Mouse (Mus musculus) lung, embryonic 16.5 days (tissue): Measurements from ENCODE around the gene Rusc2. TPM values are rescaled to one million over a fixed set of nuclear protein-coding genes. Genes with fewer than 3 reads are reported as not detected.

Experiments
- ATAC-seq: fragments of 200-750 bp; cut with Nextera tagmentation; 2 replicates; pipeline ENCODE4 v1.8.0; 2017; ENCODE audit warnings: low read depth, mild to moderate bottlenecking, moderate library complexity
- H3K27ac ChIP-seq: fragments of 300-500 bp; sonication (generic); 2 replicates; pipeline ENCODE4 v1.5.1; 2014; ENCODE audit warnings: mild to moderate bottlenecking, control low read depth, low read length
- H3K27me3 ChIP-seq: fragments of 300-500 bp; sonication (generic); 2 replicates; pipeline ENCODE4 v1.6.1; 2014; ENCODE audit warnings: low read depth, low read length, mixed read lengths; ENCODE audit not compliant: control insufficient read depth, insufficient read depth
- H3K36me3 ChIP-seq: fragments of 300-500 bp; sonication (generic); 2 replicates; pipeline ENCODE4 v1.6.1; 2014; ENCODE audit warnings: low read length; ENCODE audit not compliant: control insufficient read depth, insufficient read depth
- H3K4me1 ChIP-seq: fragments of 300-500 bp; sonication (generic); replicated peaks from 2 replicates; pipeline ENCODE4 v1.6.1; 2014; ENCODE audit warnings: low read length, mixed read lengths; ENCODE audit not compliant: control insufficient read depth, insufficient read depth
- H3K4me2 ChIP-seq: fragments of 300-500 bp; sonication (generic); 2 replicates; pipeline ENCODE4 v1.6.1; 2014; ENCODE audit warnings: low read depth, low read length, control low read depth
- H3K4me3 ChIP-seq: fragments of 300-500 bp; sonication (generic); 2 replicates; pipeline ENCODE4 v1.5.1; 2014; ENCODE audit warnings: mild to moderate bottlenecking, low read length, control low read depth
- H3K9ac ChIP-seq: fragments of 300-500 bp; sonication (generic); 2 replicates; pipeline ENCODE4 v1.6.1; 2014; ENCODE audit warnings: low read length, control low read depth
- H3K9me3 ChIP-seq: fragments of 300-500 bp; sonication (generic); 2 replicates; pipeline ENCODE4 v1.6.1; 2016; ENCODE audit warnings: low read length; ENCODE audit not compliant: control insufficient read depth
- WGBS: fragments of 180-500 bp; shearing (Covaris S2); extraction: QIAGEN DNeasy Blood & Tissue Kit; methylation state at CpG from one replicate; pipeline ENCODE4 v1.1.7; 2014; 5-methylcytosine and 5-hydroxymethylcytosine counted together
- polyA plus RNA-seq: library from polyadenylated mRNA; unstranded; fragments of >200 nt; fragmentation: Nextera tagmentation; extraction: Ambion mirVana; gene quantifications from 2 replicates; pipeline ENCODE4 v1.2.1, GENCODE M21; 2015

Rusc2 gene
- polyA plus RNA-seq, 1 experiment from 2014 or later: 15.1 TPM

DNA sequence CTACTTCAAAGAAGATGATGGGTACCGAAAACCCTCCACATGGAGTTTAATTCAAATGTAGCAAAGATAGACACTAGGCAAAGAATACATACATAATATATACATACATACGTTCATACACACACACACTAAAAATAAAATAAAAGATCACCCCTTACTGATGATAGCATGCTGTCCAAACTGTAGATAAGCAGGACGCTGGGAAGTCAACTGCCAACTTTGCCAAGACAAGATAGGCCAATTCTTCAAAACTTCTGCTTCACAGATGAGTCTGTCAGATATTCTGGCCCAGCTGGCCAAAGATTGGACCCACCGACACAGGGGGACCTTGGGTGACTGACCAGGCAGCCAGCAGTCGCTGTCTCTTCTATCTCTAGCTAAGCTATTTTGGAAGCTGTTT, 81.3 kb downstream of the Rusc2 start:
- 83% methylated on average over 5 of the region's 5 CpGs for WGBS
- ATAC-seq: no peak

DNA sequence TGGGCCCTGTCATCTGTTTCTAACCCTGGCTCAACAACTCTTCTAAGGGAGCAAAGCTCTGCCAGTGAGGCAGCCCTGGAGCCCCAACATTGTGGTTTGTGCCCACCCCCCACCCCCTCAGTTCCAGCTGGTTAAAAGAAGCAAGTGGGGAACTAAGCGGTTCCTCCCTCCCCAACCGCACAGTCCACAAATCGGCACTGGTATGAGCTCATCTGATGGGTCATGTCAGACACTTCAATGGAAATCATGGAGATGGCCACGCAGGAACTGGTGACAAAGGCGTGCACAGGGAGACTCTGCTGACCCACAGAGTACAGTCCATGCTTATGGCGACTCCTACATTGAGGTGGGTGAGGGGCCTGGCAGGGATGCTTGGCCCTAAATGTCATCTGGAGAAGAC, 84.2 kb downstream of the Rusc2 start:
- Histone ChIP-seq H3K4me1 (no peaks in the 10 kb centered on the region), H3K27me3 (no peaks in the 10 kb centered on the region), H3K4me2 (no peak overlapping the region), H3K4me3 (no peak overlapping the region), H3K36me3 (no peaks in the 10 kb centered on the region), H3K9me3 (no peaks in the 10 kb centered on the region), H3K9ac (no peak overlapping the region), H3K27ac (no peak overlapping the region)
- ATAC-seq: no peak
- 76% methylated on average over 6 of the region's 6 CpGs for WGBS

More for the DNA sequence above, 81.3 kb downstream of the Rusc2 start:
- Histone ChIP-seq H3K27ac (no peak overlapping the region), H3K9ac (no peak overlapping the region), H3K4me1 (no peaks in the 10 kb centered on the region), H3K4me2 (no peak overlapping the region), H3K9me3 (no peaks in the 10 kb centered on the region), H3K36me3 (no peaks in the 10 kb centered on the region), H3K4me3 (no peak overlapping the region), H3K27me3 (no peaks in the 10 kb centered on the region)

DNA sequence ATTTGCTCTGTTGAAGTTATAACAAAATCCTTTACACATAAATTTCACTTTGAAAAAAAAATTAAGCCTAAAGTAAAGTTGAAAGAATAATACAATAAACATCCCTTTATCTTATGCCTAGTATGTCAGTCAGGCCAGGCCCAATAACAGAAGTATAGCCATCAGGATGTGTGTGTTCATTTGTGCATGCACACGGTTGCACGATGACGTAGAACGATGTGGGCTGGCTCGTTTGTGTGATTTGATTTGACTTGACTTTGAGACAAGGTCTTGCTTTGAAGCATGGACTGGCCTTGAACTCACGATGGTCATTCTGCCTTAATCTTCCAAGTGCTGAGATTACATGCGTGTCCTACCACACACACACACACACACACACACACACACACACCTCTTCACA, 85.1 kb downstream of the Rusc2 start:
- Histone ChIP-seq H3K9ac (no peak overlapping the region), H3K9me3 (no peaks in the 10 kb centered on the region), H3K27me3 (no peaks in the 10 kb centered on the region), H3K27ac (no peak overlapping the region), H3K4me3 (no peak overlapping the region), H3K4me2 (no peak overlapping the region), H3K36me3 (no peaks in the 10 kb centered on the region), H3K4me1 (no peaks in the 10 kb centered on the region)
- 78% methylated on average over 7 of the region's 7 CpGs for WGBS
- no peak for ATAC-seq

- no peak overlapping the region for H3K27ac ChIP-seq
- no peaks in the 10 kb centered on the region for H3K9me3 ChIP-seq
- H3K9ac ChIP-seq: no peak overlapping the region
- H3K4me1 ChIP-seq: no peaks in the 10 kb centered on the region
- no peak overlapping the region for H3K4me3 ChIP-seq
- H3K36me3 ChIP-seq: no peaks in the 10 kb centered on the region
- 84% methylated on average over 10 of the region's 10 CpGs for WGBS
- ATAC-seq: no peak
- H3K4me2 ChIP-seq: no peak overlapping the region
- H3K27me3 ChIP-seq: no peaks in the 10 kb centered on the region
Measured at GRCm38 (mm10) chr4:43470301-43470700, 88.5 kb downstream of the Rusc2 start.

DNA sequence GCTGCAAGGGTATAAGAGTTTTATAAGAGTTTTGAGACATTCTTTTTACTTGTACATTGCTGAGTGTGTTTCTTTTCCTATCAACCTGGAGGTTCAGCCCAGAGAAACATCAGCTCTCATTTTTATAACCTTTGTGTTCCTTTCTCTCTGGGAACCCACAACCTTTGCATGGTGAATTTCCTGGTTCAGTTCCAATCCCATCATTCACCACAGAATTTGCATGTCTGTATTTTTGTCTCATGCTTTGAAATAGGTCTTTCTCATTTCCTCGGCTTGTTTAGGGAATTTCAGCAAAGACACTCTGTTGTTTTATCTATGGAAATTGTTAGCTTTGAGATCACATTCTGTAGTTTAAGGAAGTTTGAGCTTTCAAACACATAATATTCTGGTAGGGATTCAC, 91.9 kb downstream of the Rusc2 start:
- H3K27me3 ChIP-seq: no peaks in the 10 kb centered on the region
- no peaks in the 10 kb centered on the region for H3K9me3 ChIP-seq
- H3K4me3 ChIP-seq: no peak overlapping the region
- peaks cover 3% of the 10 kb centered on the region; the same call in 1 of the 2 replicates for H3K4me1 ChIP-seq
- H3K36me3 ChIP-seq: no peaks in the 10 kb centered on the region
- ATAC-seq: no peak
- H3K9ac ChIP-seq: no peak overlapping the region
- H3K27ac ChIP-seq: no peak overlapping the region
- 58% methylated on average over 1 of the region's 1 CpGs for WGBS
- no peak overlapping the region for H3K4me2 ChIP-seq

DNA sequence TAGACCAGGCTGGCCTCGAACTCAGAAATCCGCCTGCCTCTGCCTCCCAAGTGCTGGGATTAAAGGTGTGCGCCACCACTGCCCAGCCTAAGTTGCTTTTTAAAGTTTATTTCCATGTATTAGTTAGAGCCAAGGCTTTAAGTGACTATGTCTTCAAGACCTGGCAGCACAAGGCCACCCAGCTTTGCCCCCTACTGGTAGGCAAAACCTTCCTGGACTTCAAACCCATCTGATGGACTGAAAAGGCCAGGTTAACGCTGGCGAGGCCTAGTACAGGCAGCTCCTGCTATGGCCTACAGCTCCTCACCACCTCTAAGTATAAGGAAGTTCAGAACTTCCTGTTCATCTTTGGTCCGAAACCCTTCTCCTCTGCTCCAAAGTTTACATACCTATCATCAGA, 94.8 kb downstream of the Rusc2 start:
- no peaks in the 10 kb centered on the region for H3K9me3 ChIP-seq
- no peak for ATAC-seq
- no peak overlapping the region for H3K9ac ChIP-seq
- H3K4me1 ChIP-seq: peaks cover 3% of the 10 kb centered on the region; the same call in 1 of the 2 replicates
- no peak overlapping the region for H3K4me2 ChIP-seq
- no peaks in the 10 kb centered on the region for H3K36me3 ChIP-seq
- WGBS: 83% methylated on average over 6 of the region's 6 CpGs
- no peak overlapping the region for H3K27ac ChIP-seq
- H3K27me3 ChIP-seq: no peaks in the 10 kb centered on the region
- H3K4me3 ChIP-seq: no peak overlapping the region

Other genes with a start within 250 kb of the Rusc2 start
- gene Atp8b5, start 114.8 kb upstream of the Rusc2 start, polyA plus RNA-seq: 0.21 and 0.39 TPM in 2 replicates
- gene Fam166b, start 47.2 kb downstream of the Rusc2 start, polyA plus RNA-seq: 0.87 and 1.4 TPM in 2 replicates
- gene Tesk1, start 60.0 kb downstream of the Rusc2 start, polyA plus RNA-seq: 2.2 and 3.4 TPM in 2 replicates
- gene Cd72, start 72.6 kb downstream of the Rusc2 start, polyA plus RNA-seq: 2.0 and 3.0 TPM in 2 replicates
- gene Sit1, start 101.8 kb downstream of the Rusc2 start, polyA plus RNA-seq: 0.25 and 0.74 TPM in 2 replicates
- gene Ccdc107, start 110.9 kb downstream of the Rusc2 start, polyA plus RNA-seq: 73.7 and 73.8 TPM in 2 replicates
- 47.7 and 56.1 TPM in 2 replicates for gene Arhgef39, start 117.7 kb downstream of the Rusc2 start, polyA plus RNA-seq
- 5.5 and 6.4 TPM in 2 replicates for gene Car9, start 125.0 kb downstream of the Rusc2 start, polyA plus RNA-seq
- gene Tpm2, start 141.8 kb downstream of the Rusc2 start, polyA plus RNA-seq: 203 and 218 TPM in 2 replicates
- 69.5 and 70.9 TPM in 2 replicates for gene Creb3, start 180.4 kb downstream of the Rusc2 start, polyA plus RNA-seq
- 68.7 and 84.9 TPM in 2 replicates for gene Tln1, start 180.7 kb downstream of the Rusc2 start, polyA plus RNA-seq
- 23.1 and 25.0 TPM in 2 replicates for gene Rgp1, start 196.7 kb downstream of the Rusc2 start, polyA plus RNA-seq
- gene Gba2, start 196.9 kb downstream of the Rusc2 start, polyA plus RNA-seq: 21.0 and 21.3 TPM in 2 replicates
- 0.38 and 1.1 TPM in 2 replicates for gene Msmp, start 202.5 kb downstream of the Rusc2 start, polyA plus RNA-seq
- 11.1 and 11.6 TPM in 2 replicates for gene Npr2, start 250.0 kb downstream of the Rusc2 start, polyA plus RNA-seq